8 mouse cellular contexts compared by ENCODE assay signal in the genomic region with DNA sequence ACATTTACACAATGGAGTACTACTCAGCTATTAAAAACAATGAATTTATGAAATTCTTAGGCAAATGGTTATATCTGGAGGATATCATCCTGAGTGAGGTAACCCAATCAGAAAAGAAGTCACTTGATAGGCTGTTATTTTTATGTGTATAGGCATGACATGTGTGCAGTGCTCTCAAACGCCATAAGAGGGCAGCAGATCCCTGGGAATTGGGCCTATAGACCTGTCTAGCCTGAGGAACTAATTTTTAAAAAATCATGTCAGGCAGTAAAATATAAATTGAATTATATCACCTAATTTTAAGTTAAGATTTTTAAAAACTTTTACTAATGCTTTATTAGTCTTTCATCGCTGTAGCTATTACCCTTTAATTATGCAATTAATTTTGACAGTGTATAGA. TPM values are rescaled to one million over a fixed set of nuclear protein-coding genes. Genes with fewer than 3 reads are reported as not detected.
A peak's percentile ranks its signal among the peaks of the same experiment; 100 is the strongest.
DNase-seq lines count a peak whose midpoint lies in the region; ATAC-seq and TF ChIP-seq lines count a peak whose summit lies in the region.
"Not testable (repeated sequence)": the region's sequence is repeated elsewhere in the genome, so short reads cannot be mapped to it uniquely, and the experiment has no call there.

No protein-coding gene starts in this region.

- H3K4me2 ChIP-seq in kidney, embryonic 16.5 days (replicated peaks; ENCODE audit: low read depth, low read length); liver, embryonic 14.5 days (ENCODE audit: low read depth); stomach, postnatal 0 days (replicated peaks; ENCODE audit: low read depth): not testable (repeated sequence)

- TF ChIP-seq CTCF in liver, embryonic 14.5 days (IDR thresholded peaks at IDR 0.05; ENCODE audit: low read depth), result peak; percentile 76
- TF ChIP-seq CTCF in stomach, postnatal 0 days (IDR thresholded peaks at IDR 0.05; ENCODE audit: low read depth), result peak; percentile 78

- not testable (repeated sequence) for TF ChIP-seq EP300 in liver, embryonic 14.5 days (IDR thresholded peaks at IDR 0.05; ENCODE audit: low read depth); stomach, postnatal 0 days (optimal IDR thresholded peaks at IDR 0.05)

- H3K4me1 ChIP-seq in kidney, embryonic 16.5 days (ENCODE audit: insufficient read depth, low read length); liver, embryonic 14.5 days (replicated peaks; ENCODE audit: control insufficient read depth in 2 of 2, insufficient read depth in 2 of 2, low read length in 1 of 2); stomach, postnatal 0 days (replicated peaks; ENCODE audit: control insufficient read depth, insufficient read depth): not testable (repeated sequence)

- H3K4me3 ChIP-seq in kidney, embryonic 16.5 days (ENCODE audit: low read length); liver, embryonic 14.5 days (ENCODE audit: insufficient read depth in 1 of 2, low read depth in 2 of 2, low read length in 2 of 2); stomach, postnatal 0 days (ENCODE audit: low read depth, low read length): not testable (repeated sequence)

- not testable (repeated sequence) for H3K27ac ChIP-seq in kidney, embryonic 16.5 days (ENCODE audit: low read length); liver, embryonic 14.5 days; stomach, postnatal 0 days (replicated peaks)

- not testable (repeated sequence) for H3K9ac ChIP-seq in kidney, embryonic 16.5 days (replicated peaks; ENCODE audit: low read length); liver, embryonic 14.5 days (replicated peaks); stomach, postnatal 0 days (ENCODE audit: low read length)

- not testable (repeated sequence) for H3K9me3 ChIP-seq in kidney, embryonic 16.5 days (ENCODE audit: low read length); liver, embryonic 14.5 days (ENCODE audit: control insufficient read depth, low read length); stomach, postnatal 0 days (ENCODE audit: control insufficient read depth, low read length)

- H3K36me3 ChIP-seq in kidney, embryonic 16.5 days (ENCODE audit: insufficient read depth, low read length); liver, embryonic 14.5 days (replicated peaks; ENCODE audit: control insufficient read depth, insufficient read depth, low read depth); stomach, postnatal 0 days (ENCODE audit: control insufficient read depth, insufficient read depth, low read length): not testable (repeated sequence)

- 45% methylated on average over 2 of the region's 2 CpGs for WGBS in kidney, embryonic 16.5 days
- WGBS in liver, embryonic 14.5 days (ENCODE audit: insufficient replicate concordance), result 42% methylated on average over 2 of the region's 2 CpGs
- WGBS in stomach, postnatal 0 days, result 50% methylated on average over 2 of the region's 2 CpGs

- not testable (repeated sequence) for H3K27me3 ChIP-seq in kidney, embryonic 16.5 days (ENCODE audit: insufficient read depth, low read length); liver, embryonic 14.5 days (ENCODE audit: control insufficient read depth, insufficient read depth, low read length); stomach, postnatal 0 days (ENCODE audit: control insufficient read depth, insufficient read depth, low read length)

- ATAC-seq in activated CD4-positive, CD25-positive, alpha-beta regulatory T cell, adult 4 months, result peak; percentile 93
- peak; percentile 95 for ATAC-seq in common myeloid progenitor, adult 5-6 weeks (replicated peaks; ENCODE audit: low read depth, poor library complexity, severe bottlenecking)
- ATAC-seq in granulocyte monocyte progenitor cell, adult 5-6 weeks (replicated peaks; ENCODE audit: poor library complexity, severe bottlenecking), result peak; percentile 91
- ATAC-seq in kidney, embryonic 16.5 days (ENCODE audit: low FRiP score, low TSS enrichment), result peak; percentile 49; the same call in 1 of the 2 replicates
- not testable (repeated sequence) for ATAC-seq in liver, embryonic 14.5 days (ENCODE audit: insufficient read depth)
- ATAC-seq in stomach, postnatal 0 days (ENCODE audit: low FRiP score, low TSS enrichment), result peak; percentile 53; the same call in 1 of the 2 replicates

- peak; percentile 73 to 76 for DNase-seq in B cell, adult 2 months
- DNase-seq in liver, embryonic 14.5 days (ENCODE audit: low read depth in 3 of 3, low spot score in 3 of 3), result peak in 2 of 3 experiments; percentile 48 to 63
- DNase-seq in naive thymus-derived CD4-positive, alpha-beta T cell, adult 2 months (ENCODE audit: low read depth), result peak; percentile 77
- peak; percentile 75 for DNase-seq in stomach, postnatal 0 days (ENCODE audit: low spot score)

RNA-seq across cellular contexts. Expression of a gene that starts 4.4 kb away (rescaled TPM):
- 100 to 1,000 TPM; 144 to 156 TPM for polyA plus RNA-seq in activated CD4-positive, CD25-positive, alpha-beta regulatory T cell, adult 4 months (2017; shearing (Covaris generic))
- total RNA-seq in common myeloid progenitor, adult 5-6 weeks (2017), result 107 and 148 TPM in 2 replicates
- total RNA-seq in granulocyte monocyte progenitor cell, adult 5-6 weeks (2014; fragmentation: Nextera tagmentation), result 207 and 255 TPM in 2 replicates
- total RNA-seq in granulocyte monocyte progenitor cell, adult 5-6 weeks (2017), result 171 and 231 TPM in 2 replicates
- polyA plus RNA-seq in kidney, embryonic 16.5 days (2015; fragmentation: Nextera tagmentation; extraction: Ambion mirVana), result 215 and 220 TPM in 2 replicates
- polyA plus RNA-seq in liver, embryonic 14.5 days (2012; rRNA removed), result 71.4 and 104 TPM in 2 replicates
- polyA plus RNA-seq in liver, embryonic 14.5 days (2014; fragmentation: Nextera tagmentation; extraction: Ambion mirVana), result 145 and 149 TPM in 2 replicates
- 190 and 193 TPM in 2 replicates for polyA plus RNA-seq in stomach, postnatal 0 days (2015; fragmentation: Nextera tagmentation; extraction: Ambion mirVana)

RNA-seq across cellular contexts. Expression of a gene that starts 10.6 kb away (rescaled TPM):
- polyA plus RNA-seq in activated CD4-positive, CD25-positive, alpha-beta regulatory T cell, adult 4 months (2017; shearing (Covaris generic)), result 10 to 100 TPM in 1 of 2 experiments, 1 to 10 TPM in 1; 8.9 to 10.1 TPM
- total RNA-seq in common myeloid progenitor, adult 5-6 weeks (2017), result 54.4 and 55.8 TPM in 2 replicates
- total RNA-seq in granulocyte monocyte progenitor cell, adult 5-6 weeks (2014; fragmentation: Nextera tagmentation), result 27.3 and 28.8 TPM in 2 replicates
- total RNA-seq in granulocyte monocyte progenitor cell, adult 5-6 weeks (2017), result 54.7 and 70.0 TPM in 2 replicates
- 9.7 and 10.9 TPM in 2 replicates for polyA plus RNA-seq in kidney, embryonic 16.5 days (2015; fragmentation: Nextera tagmentation; extraction: Ambion mirVana)
- polyA plus RNA-seq in liver, embryonic 14.5 days (2012; rRNA removed), result 2.5 and 4.1 TPM in 2 replicates
- 5.4 and 6.8 TPM in 2 replicates for polyA plus RNA-seq in liver, embryonic 14.5 days (2014; fragmentation: Nextera tagmentation; extraction: Ambion mirVana)
- polyA plus RNA-seq in stomach, postnatal 0 days (2015; fragmentation: Nextera tagmentation; extraction: Ambion mirVana), result 10.8 and 11.6 TPM in 2 replicates

RNA-seq across cellular contexts. Expression of a gene that starts 32.8 kb away (rescaled TPM):
- 10 to 100 TPM; 53.5 to 61.0 TPM for polyA plus RNA-seq in activated CD4-positive, CD25-positive, alpha-beta regulatory T cell, adult 4 months (2017; shearing (Covaris generic))
- total RNA-seq in common myeloid progenitor, adult 5-6 weeks (2017), result 127 and 146 TPM in 2 replicates
- 83.0 and 92.0 TPM in 2 replicates for total RNA-seq in granulocyte monocyte progenitor cell, adult 5-6 weeks (2014; fragmentation: Nextera tagmentation)
- 97.9 and 115 TPM in 2 replicates for total RNA-seq in granulocyte monocyte progenitor cell, adult 5-6 weeks (2017)
- polyA plus RNA-seq in kidney, embryonic 16.5 days (2015; fragmentation: Nextera tagmentation; extraction: Ambion mirVana), result 76.6 and 81.1 TPM in 2 replicates
- 24.4 and 38.8 TPM in 2 replicates for polyA plus RNA-seq in liver, embryonic 14.5 days (2012; rRNA removed)
- polyA plus RNA-seq in liver, embryonic 14.5 days (2014; fragmentation: Nextera tagmentation; extraction: Ambion mirVana), result 111 and 116 TPM in 2 replicates
- 61.5 and 63.0 TPM in 2 replicates for polyA plus RNA-seq in stomach, postnatal 0 days (2015; fragmentation: Nextera tagmentation; extraction: Ambion mirVana)
